Mouse (Mus musculus): ENCODE data around the gene Plekha7. TPM values are rescaled to one million over a fixed set of nuclear protein-coding genes. Genes with fewer than 3 reads are reported as not detected.

The Plekha7 gene
- polyA plus RNA-seq, 1 experiment from 2014 or later, result 18.7 TPM

- Histone ChIP-seq H3K4me1 (ENCODE audit: control insufficient read depth, insufficient read depth, low read length) (no peaks in the 10 kb centered on the region), H3K9me3 (ENCODE audit: control insufficient read depth, low read length) (no peaks in the 10 kb centered on the region), H3K36me3 (ENCODE audit: control insufficient read depth, insufficient read depth, low read length) (no peaks in the 10 kb centered on the region), H3K4me2 (ENCODE audit: low read depth, low read length) (no peak overlapping the region), H3K9ac (ENCODE audit: low read depth, low read length) (no peak overlapping the region), H3K4me3 (ENCODE audit: low read length) (no peak overlapping the region), H3K27me3 (replicated peaks; ENCODE audit: control insufficient read depth, insufficient read depth, low read length) (no peaks in the 10 kb centered on the region), H3K27ac (ENCODE audit: low read length) (no peak overlapping the region)
- WGBS, result 94% methylated on average over 10 of the region's 10 CpGs
- no peak for ATAC-seq
Observed at GRCm38 (mm10) chr7:116129374-116129773, 178.8 kb downstream of the Plekha7 start.

GRCm38 (mm10) chr7:116128286-116128685 lies 179.9 kb downstream of the Plekha7 start:
- H3K36me3 ChIP-seq (ENCODE audit: control insufficient read depth, insufficient read depth, low read length), result no peaks in the 10 kb centered on the region
- WGBS, result 92% methylated on average over 8 of the region's 8 CpGs
- ATAC-seq, result no peak
- H3K27me3 ChIP-seq (replicated peaks; ENCODE audit: control insufficient read depth, insufficient read depth, low read length), result no peaks in the 10 kb centered on the region
- H3K4me3 ChIP-seq (ENCODE audit: low read length), result no peak overlapping the region
- H3K27ac ChIP-seq (ENCODE audit: low read length), result no peak overlapping the region
- H3K4me1 ChIP-seq (ENCODE audit: control insufficient read depth, insufficient read depth, low read length), result no peaks in the 10 kb centered on the region
- H3K9ac ChIP-seq (ENCODE audit: low read depth, low read length), result no peak overlapping the region
- H3K4me2 ChIP-seq (ENCODE audit: low read depth, low read length), result no peak overlapping the region
- no peaks in the 10 kb centered on the region for H3K9me3 ChIP-seq (ENCODE audit: control insufficient read depth, low read length)

DNA sequence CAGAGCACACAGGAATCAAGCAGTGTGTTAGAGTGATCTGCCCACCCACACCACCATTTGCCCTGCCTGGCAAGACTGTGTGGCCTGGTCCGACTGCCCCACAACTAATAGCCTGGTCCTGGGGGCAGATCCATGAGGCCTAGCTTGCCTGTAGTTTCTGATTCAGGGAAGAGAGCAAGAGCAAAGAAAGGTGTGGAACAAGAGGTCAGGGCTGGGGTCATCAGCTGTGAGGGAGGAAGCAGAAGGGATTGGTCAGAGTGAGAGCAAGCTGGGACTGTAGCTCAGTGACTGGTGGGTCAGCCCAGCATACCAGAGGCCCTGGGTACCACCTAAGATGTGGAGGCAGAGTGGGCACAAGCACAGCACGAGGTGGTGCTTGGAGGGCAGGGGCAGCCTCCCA lies 181.1 kb downstream of the Plekha7 start:
- H3K27me3 ChIP-seq (replicated peaks; ENCODE audit: control insufficient read depth, insufficient read depth, low read length), result no peaks in the 10 kb centered on the region
- no peak overlapping the region for H3K4me3 ChIP-seq (ENCODE audit: low read length)
- no peak overlapping the region for H3K9ac ChIP-seq (ENCODE audit: low read depth, low read length)
- no peaks in the 10 kb centered on the region for H3K36me3 ChIP-seq (ENCODE audit: control insufficient read depth, insufficient read depth, low read length)
- no peak for ATAC-seq
- no peak overlapping the region for H3K4me2 ChIP-seq (ENCODE audit: low read depth, low read length)
- H3K4me1 ChIP-seq (ENCODE audit: control insufficient read depth, insufficient read depth, low read length), result no peaks in the 10 kb centered on the region
- no peak overlapping the region for H3K27ac ChIP-seq (ENCODE audit: low read length)
- H3K9me3 ChIP-seq (ENCODE audit: control insufficient read depth, low read length), result no peaks in the 10 kb centered on the region
- 76% methylated on average over 2 of the region's 2 CpGs for WGBS

DNA sequence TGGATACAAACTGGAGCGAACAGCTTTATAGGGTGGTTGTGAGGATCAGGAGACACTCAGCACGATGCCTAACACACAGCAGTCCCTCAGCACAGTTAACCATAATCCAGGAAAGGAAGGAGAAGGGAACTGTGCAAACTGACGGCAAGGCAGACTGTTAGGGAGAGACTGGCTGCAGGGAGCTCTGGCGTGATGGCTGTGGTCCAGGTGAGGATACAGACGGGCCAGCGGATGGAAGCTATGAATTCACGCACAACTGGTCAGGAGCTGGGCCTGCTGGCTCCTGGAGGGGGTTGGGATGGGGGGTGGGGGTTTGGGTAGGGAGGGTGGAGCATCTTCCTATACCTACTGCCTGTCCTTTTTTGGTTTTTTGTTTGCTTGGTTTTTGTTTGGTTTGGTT lies 182.5 kb downstream of the Plekha7 start:
- H3K36me3 ChIP-seq (ENCODE audit: control insufficient read depth, insufficient read depth, low read length), result no peaks in the 10 kb centered on the region
- 76% methylated on average over 7 of the region's 7 CpGs for WGBS

GRCm38 (mm10) chr7:116124057-116124456 lies 184.1 kb downstream of the Plekha7 start:
- Histone ChIP-seq H3K4me1 (ENCODE audit: control insufficient read depth, insufficient read depth, low read length) (no peaks in the 10 kb centered on the region), H3K9me3 (ENCODE audit: control insufficient read depth, low read length) (no peaks in the 10 kb centered on the region), H3K4me3 (ENCODE audit: low read length) (no peak overlapping the region), H3K9ac (ENCODE audit: low read depth, low read length) (no peak overlapping the region), H3K36me3 (ENCODE audit: control insufficient read depth, insufficient read depth, low read length) (no peaks in the 10 kb centered on the region), H3K4me2 (ENCODE audit: low read depth, low read length) (no peak overlapping the region), H3K27ac (ENCODE audit: low read length) (no peak overlapping the region), H3K27me3 (replicated peaks; ENCODE audit: control insufficient read depth, insufficient read depth, low read length) (no peaks in the 10 kb centered on the region)
- ATAC-seq, result no peak
- WGBS, result 88% methylated on average over 12 of the region's 12 CpGs

More for the DNA sequence above, 182.5 kb downstream of the Plekha7 start:
- no peaks in the 10 kb centered on the region for H3K4me1 ChIP-seq (ENCODE audit: control insufficient read depth, insufficient read depth, low read length)
- H3K4me3 ChIP-seq (ENCODE audit: low read length), result no peak overlapping the region
- ATAC-seq, result no peak
- no peaks in the 10 kb centered on the region for H3K27me3 ChIP-seq (replicated peaks; ENCODE audit: control insufficient read depth, insufficient read depth, low read length)
- no peaks in the 10 kb centered on the region for H3K9me3 ChIP-seq (ENCODE audit: control insufficient read depth, low read length)
- no peak overlapping the region for H3K27ac ChIP-seq (ENCODE audit: low read length)
- no peak overlapping the region for H3K4me2 ChIP-seq (ENCODE audit: low read depth, low read length)
- no peak overlapping the region for H3K9ac ChIP-seq (ENCODE audit: low read depth, low read length)

DNA sequence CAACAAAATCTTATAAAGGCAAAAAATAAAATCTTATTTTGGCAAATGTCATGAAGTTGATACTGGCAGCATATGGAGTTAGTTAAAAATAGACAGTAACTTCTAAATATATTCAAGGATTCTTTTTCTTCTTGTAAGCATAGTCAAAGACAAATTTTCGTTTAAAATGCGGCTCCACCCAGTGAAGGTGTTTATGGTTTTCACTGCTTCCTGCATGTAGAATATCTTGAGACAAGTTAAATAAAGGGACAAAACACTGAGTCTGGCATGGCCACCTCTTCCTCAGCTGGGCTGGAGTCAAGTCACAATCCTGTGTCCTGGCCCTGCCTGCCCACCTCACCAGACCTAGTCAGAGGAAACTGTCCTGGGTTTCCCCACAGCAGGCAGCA lies 184.6 kb downstream of the Plekha7 start:
- no peaks in the 10 kb centered on the region for H3K4me1 ChIP-seq (ENCODE audit: control insufficient read depth, insufficient read depth, low read length)
- no peak overlapping the region for H3K9ac ChIP-seq (ENCODE audit: low read depth, low read length)
- no peaks in the 10 kb centered on the region for H3K36me3 ChIP-seq (ENCODE audit: control insufficient read depth, insufficient read depth, low read length)
- H3K27me3 ChIP-seq (replicated peaks; ENCODE audit: control insufficient read depth, insufficient read depth, low read length), result no peaks in the 10 kb centered on the region
- WGBS, result 78% methylated on average over 2 of the region's 2 CpGs
- no peak overlapping the region for H3K4me3 ChIP-seq (ENCODE audit: low read length)
- no peaks in the 10 kb centered on the region for H3K9me3 ChIP-seq (ENCODE audit: control insufficient read depth, low read length)
- ATAC-seq, result no peak
- H3K27ac ChIP-seq (ENCODE audit: low read length), result no peak overlapping the region
- H3K4me2 ChIP-seq (ENCODE audit: low read depth, low read length), result no peak overlapping the region

- no peak for ATAC-seq
- 69% methylated on average over 13 of the region's 13 CpGs for WGBS
- no peak overlapping the region for H3K27ac ChIP-seq (ENCODE audit: low read length)
- no peaks in the 10 kb centered on the region for H3K27me3 ChIP-seq (replicated peaks; ENCODE audit: control insufficient read depth, insufficient read depth, low read length)
- H3K9me3 ChIP-seq (ENCODE audit: control insufficient read depth, low read length), result no peaks in the 10 kb centered on the region
- H3K4me3 ChIP-seq (ENCODE audit: low read length), result no peak overlapping the region
- no peaks in the 10 kb centered on the region for H3K4me1 ChIP-seq (ENCODE audit: control insufficient read depth, insufficient read depth, low read length)
- no peaks in the 10 kb centered on the region for H3K36me3 ChIP-seq (ENCODE audit: control insufficient read depth, insufficient read depth, low read length)
- H3K9ac ChIP-seq (ENCODE audit: low read depth, low read length), result no peak overlapping the region
- H3K4me2 ChIP-seq (ENCODE audit: low read depth, low read length), result no peak overlapping the region
Observed at GRCm38 (mm10) chr7:116122981-116123596, 185.1 kb downstream of the Plekha7 start.

- WGBS, result 57% methylated on average over 11 of the region's 11 CpGs
- H3K9ac ChIP-seq (ENCODE audit: low read depth, low read length), result no peak overlapping the region
- no peaks in the 10 kb centered on the region for H3K27me3 ChIP-seq (replicated peaks; ENCODE audit: control insufficient read depth, insufficient read depth, low read length)
- H3K36me3 ChIP-seq (ENCODE audit: control insufficient read depth, insufficient read depth, low read length), result no peaks in the 10 kb centered on the region
- no peak overlapping the region for H3K4me3 ChIP-seq (ENCODE audit: low read length)
- no peaks in the 10 kb centered on the region for H3K4me1 ChIP-seq (ENCODE audit: control insufficient read depth, insufficient read depth, low read length)
- no peak overlapping the region for H3K4me2 ChIP-seq (ENCODE audit: low read depth, low read length)
- no peaks in the 10 kb centered on the region for H3K9me3 ChIP-seq (ENCODE audit: control insufficient read depth, low read length)
- H3K27ac ChIP-seq (ENCODE audit: low read length), result no peak overlapping the region
- ATAC-seq, result no peak
Observed at GRCm38 (mm10) chr7:116121202-116121601, 187.0 kb downstream of the Plekha7 start.

DNA sequence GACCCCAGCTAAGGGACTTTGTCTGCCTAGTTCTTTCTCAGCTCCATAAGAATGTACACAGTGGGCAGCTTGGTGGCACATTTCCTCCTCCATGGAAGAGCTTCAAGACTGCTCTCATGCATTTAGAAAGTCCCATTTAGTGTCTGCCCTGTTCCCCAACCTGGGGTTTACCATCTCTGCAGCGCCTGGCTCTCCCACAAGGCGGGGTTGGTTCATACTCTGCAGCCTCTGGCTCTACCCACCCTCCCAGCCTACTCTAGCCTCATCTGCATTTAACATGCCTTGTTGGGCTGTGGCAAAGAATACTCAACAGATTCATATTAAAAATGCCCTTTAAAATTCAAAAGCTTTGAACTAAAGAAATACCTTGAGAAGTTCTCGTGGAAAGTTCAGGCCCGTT lies 187.4 kb downstream of the Plekha7 start:
- Histone ChIP-seq H3K4me3 (ENCODE audit: low read length) (no peak overlapping the region), H3K36me3 (ENCODE audit: control insufficient read depth, insufficient read depth, low read length) (no peaks in the 10 kb centered on the region), H3K9me3 (ENCODE audit: control insufficient read depth, low read length) (no peaks in the 10 kb centered on the region), H3K4me1 (ENCODE audit: control insufficient read depth, insufficient read depth, low read length) (no peaks in the 10 kb centered on the region), H3K4me2 (ENCODE audit: low read depth, low read length) (no peak overlapping the region), H3K9ac (ENCODE audit: low read depth, low read length) (no peak overlapping the region), H3K27me3 (replicated peaks; ENCODE audit: control insufficient read depth, insufficient read depth, low read length) (no peaks in the 10 kb centered on the region), H3K27ac (ENCODE audit: low read length) (no peak overlapping the region)
- 71% methylated on average over 4 of the region's 4 CpGs for WGBS
- no peak for ATAC-seq

DNA sequence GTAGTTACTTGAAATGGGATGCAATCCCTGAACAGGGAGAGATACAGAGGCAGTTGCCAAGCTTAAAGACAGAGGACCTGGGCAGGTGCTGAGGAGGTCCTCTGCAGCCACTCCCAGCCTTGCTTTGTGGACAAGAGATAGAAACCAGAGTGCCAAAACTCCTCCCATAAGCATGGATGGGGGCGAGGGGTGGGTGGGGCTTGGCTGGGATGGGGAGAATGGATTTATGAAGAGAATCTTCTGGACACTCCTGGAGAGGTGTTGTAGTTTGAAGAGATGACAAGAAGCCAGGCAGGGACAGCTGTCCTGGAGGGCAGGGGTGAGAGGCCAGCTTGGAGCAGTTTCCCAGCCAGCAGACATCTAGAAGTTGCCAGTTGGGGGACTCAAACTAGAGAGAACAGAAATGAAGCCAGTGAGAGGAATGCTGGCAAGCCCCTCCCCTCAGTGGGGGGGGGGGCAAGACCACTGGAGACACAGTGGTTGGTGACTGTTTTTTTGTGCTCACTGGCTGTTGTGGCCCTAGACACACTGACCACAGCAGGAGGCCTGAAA lies 188.8 kb downstream of the Plekha7 start:
- Histone ChIP-seq H3K9me3 (ENCODE audit: control insufficient read depth, low read length) (no peaks in the 10 kb centered on the region), H3K36me3 (ENCODE audit: control insufficient read depth, insufficient read depth, low read length) (no peaks in the 10 kb centered on the region), H3K4me2 (ENCODE audit: low read depth, low read length) (no peak overlapping the region), H3K4me1 (ENCODE audit: control insufficient read depth, insufficient read depth, low read length) (no peaks in the 10 kb centered on the region), H3K27me3 (replicated peaks; ENCODE audit: control insufficient read depth, insufficient read depth, low read length) (no peaks in the 10 kb centered on the region), H3K27ac (ENCODE audit: low read length) (no peak overlapping the region), H3K4me3 (ENCODE audit: low read length) (no peak overlapping the region), H3K9ac (ENCODE audit: low read depth, low read length) (no peak overlapping the region)
- ATAC-seq, result no peak
- 78% methylated on average over 1 of the region's 1 CpGs for WGBS
